Mouse (Mus musculus) cerebellum, postnatal 25 days (tissue): Measurements from ENCODE around the gene Cldn7.
"Not testable (repeated sequence)": the region's sequence is repeated elsewhere in the genome, so short reads cannot be mapped to it uniquely, and the experiment has no call there.

ENCODE experiments used
- DNase-seq, 2 experiments: peaks; one replicate each; pipeline ENCODE4 v3.0.0; 2021; ENCODE audit warnings: mixed read lengths in 2 of 2

Cldn7 gene

DNA sequence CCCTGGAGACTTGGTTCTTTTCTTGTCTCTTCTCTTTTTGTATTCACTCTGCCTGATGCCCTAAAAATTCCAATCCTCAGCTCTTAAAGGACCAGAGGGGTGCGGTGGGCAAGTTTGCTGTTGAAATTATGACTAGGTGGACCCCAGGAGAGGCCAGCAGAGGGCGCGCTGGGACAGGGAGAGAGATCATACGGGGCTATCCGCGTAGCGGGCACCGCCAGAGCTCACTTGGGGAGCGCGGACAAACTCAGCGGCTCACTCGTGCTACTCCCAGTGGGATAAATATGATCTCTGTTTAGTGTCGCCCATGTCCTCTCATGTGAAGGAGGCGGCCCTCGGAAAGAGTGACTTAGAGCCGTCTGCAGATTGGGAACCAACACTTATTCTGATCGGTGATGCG lies 30.4 kb upstream of the Cldn7 start:
- peak; percentile 93 to 97 for DNase-seq

DNA sequence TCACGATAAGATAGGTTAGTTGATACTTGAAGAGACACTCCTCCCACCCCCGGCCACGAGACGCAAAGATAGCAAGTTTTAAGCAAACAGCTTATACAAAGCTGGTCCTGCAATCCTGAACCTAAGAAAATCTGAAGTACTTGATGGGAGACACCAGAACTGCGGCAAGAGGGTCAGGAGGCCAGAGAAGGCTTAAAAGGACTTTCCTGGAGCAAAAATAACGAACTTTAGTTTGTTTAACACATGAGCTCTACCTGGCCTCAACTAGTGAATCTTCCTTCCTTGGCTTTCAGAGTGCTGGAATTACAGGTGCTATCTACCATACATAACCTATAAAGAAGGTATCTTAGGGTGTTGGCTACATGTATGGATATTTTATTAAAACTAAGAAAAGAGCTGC lies 29.9 kb upstream of the Cldn7 start:
- no peak for DNase-seq

DNA sequence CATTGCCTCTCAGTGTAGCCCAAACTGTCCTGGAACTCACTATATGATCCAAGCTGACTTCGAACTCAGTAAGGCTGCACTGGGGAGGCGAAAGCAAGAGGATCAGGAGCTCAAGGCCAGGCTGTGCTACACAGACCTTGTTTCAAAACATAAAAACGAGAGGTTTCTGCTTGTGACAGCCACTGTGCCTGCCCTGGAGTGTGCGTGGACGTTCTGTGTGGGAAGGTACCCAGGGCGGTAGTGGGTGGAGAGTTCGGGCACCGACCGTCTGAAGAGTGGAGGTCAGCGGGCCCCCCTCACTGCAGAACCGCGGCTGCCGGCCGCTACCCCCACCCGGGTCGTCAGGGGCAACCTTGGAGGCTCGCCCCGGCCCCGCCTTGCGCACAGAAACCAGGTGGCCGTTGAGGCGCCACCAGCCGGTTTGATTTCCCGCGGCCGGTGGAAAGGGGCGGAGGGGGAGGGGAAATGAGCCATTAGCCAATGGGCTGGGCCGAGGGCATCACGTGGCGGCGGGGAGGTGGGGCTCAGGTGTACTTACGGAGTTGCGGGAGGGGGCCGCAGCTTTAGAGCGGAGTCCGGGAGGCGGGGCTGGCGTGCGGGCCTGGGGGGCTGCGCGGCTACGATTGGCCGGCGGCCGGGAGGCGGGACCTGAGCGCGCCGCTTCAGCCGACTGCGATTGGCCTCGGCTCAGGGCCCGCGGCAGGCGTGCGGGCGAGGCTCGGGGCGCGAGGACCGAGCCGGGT lies 29.3 kb upstream of the Cldn7 start, which contains the start of gene Ybx2:
Gene Ybx2, plus strand, starts transcription at position 660 of the 743 bp plus-strand sequence.
- DNase-seq: peak; percentile 93 to 98

DNA sequence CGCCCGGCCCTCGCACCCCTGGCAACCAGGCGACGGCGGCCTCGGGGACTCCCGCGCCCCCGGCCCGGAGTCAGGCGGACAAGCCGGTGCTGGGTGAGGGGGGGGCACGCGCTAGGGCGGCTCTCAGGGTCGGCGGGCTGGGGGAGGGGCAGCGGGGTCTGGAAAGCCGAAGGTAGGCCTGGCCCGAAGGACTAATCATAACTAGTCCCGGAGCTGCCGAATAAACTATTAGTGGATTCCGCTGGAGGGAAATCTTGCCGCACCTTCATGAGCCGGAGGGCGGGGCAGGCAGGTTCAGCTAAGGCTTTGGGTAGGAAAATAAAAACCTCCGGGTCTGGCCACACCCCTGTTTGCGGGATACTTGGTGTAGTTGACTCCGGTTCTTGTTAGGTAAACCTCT lies 28.4 kb upstream of the Cldn7 start:
- DNase-seq: peak in 1 of 2 experiments; percentile 59

DNA sequence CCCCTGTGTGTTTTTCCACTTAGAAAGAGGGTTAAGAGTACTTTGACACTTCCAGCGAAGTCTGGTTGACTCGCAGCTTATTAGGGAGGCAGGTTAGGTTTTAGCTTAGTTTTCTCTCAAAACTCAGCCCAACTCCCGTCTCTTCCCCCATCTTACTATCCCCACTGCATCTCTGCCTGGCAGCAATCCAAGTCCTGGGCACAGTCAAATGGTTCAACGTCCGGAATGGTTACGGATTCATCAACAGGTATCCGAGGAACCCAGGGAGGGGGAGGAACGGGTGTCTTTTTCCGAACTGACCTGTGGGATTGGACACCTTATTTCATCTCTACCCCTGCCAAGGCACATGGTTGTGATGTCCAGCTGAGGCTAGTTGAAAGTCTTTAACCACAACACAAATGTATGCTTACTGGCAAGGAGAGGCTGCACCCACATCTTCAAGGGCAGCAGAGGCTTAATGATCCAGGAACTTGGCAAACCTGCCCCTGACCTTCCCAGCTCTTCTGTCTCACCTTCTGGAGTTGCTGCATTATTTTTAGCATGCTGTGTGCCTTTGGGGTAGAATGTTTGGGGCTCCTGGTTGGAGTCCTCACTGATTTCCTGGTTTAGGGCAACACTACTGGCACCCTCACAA lies 27.7 kb upstream of the Cldn7 start:
- DNase-seq: peak in 1 of 2 experiments; percentile 43

DNA sequence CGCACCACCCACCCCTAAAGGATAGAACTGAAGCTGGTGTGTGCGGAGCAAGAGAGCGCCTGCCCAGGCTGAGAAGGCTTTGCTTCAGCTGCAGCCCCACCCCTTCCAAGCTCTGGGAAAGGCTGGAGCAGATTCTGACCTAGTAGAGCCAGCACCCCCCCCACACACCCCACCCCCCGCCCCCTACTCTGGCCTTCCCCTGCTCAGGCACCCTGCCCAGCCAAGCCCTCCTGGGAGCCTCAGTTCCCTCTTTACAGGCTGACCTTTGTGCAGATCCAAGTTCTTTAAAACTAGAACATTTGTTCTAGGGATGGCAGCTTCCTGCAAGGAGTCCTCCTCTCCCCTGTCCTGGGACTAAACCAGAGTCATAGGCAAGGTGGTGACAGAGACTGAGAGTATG lies 27.2 kb upstream of the Cldn7 start:
- DNase-seq: no peak

GRCm38 (mm10) chr11:69937834-69938233 lies 26.7 kb upstream of the Cldn7 start:
- no peak for DNase-seq

DNA sequence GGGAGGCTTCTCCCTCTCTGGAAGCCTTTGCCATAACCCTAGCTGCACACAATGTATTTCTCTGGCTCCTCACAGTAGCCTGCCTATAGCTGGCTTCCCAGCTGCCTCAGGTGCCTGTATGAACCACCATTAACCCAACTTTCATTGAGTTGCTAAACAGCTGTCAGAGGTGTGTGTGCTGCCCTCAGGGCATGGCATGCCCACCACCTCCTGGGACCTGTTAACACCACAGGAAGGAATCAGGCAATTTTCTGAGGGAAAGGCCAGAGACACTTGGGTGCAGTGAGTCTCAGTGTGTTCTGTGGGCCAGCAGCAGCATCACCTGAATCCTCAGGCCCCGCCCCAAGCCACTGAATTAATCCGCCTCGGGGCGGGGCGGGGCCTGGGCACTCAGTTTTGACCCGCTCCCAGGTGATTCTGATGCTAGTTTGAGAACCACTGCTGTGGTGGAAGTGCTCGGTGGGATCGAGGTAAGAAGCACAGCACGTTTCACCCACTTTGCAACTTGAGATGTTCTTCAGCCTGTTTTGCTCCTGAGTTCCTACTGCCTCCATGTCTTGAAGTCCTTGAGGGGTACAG lies 26.1 kb upstream of the Cldn7 start:
- no peak for DNase-seq

- no peak for DNase-seq
Observed at GRCm38 (mm10) chr11:69939181-69939580, 25.4 kb upstream of the Cldn7 start.

GRCm38 (mm10) chr11:69939731-69940130 lies 24.8 kb upstream of the Cldn7 start:
- DNase-seq: no peak

DNA sequence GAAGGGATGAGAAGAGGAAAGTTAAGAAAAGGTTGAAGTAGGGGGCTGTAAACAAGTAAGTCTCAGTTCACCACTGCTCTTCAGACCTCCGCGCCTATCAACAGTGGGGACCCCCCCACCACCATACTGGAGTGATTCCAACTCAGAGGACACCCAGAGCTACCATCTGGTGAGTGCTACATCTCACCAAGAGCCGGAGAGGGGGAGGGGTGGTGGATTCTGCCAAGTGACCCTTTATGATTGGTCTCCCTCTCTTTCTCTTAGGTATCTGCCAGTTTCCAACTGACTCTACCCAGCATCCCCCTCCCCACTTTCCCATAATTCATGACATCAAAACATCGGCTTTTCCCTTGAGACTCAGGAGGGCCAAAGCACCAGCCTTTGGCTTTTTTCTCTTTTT lies 23.6 kb upstream of the Cldn7 start:
- peak in 1 of 2 experiments; percentile 34 for DNase-seq

- DNase-seq: no peak
Observed at GRCm38 (mm10) chr11:69945216-69945615, 19.4 kb upstream of the Cldn7 start.

DNA sequence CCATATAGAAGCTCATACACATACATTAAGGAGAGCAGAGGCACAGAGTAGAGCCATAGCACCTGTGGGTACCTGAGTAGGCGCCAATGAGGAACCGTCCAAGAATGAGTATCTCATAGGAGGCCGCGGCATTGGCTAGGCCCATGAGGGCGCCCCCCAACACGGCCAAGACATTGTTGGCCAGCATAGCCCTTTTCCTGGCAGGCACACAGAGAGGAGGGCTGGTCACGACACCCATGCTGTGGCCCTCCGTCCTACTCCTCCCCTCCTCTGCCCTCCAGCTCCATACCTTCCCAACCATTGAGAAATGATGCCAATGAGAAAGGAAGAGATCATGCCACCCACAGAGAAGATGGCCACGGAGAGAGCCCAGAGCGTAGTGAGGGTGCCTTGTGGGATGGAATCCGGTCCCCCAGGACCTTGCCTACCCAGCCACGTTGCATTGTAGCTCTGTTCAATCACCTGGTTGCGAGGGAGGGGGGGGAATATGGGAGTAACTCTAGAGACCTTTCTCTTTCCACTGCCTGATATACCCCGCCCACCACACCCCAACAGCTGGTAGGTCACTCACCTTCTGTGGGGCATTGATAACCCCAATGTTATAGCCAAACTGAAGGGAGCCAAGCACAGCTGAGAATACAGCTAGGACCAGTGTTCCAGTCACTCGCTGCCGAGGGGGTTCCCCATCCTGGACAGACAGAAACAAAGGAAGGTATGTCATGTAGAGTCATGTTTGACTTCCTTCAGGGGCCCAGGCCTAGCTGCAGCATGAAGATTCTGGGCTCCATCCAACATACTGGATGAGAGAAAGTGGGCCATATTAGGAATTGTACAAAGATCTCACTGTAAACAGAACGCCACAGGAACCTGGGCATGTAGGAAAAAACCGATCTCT lies 18.3 kb upstream of the Cldn7 start:
- no peak for DNase-seq

GRCm38 (mm10) chr11:69947337-69948065 lies 17.1 kb upstream of the Cldn7 start:
- DNase-seq: peak in 1 of 2 experiments; percentile 31

DNA sequence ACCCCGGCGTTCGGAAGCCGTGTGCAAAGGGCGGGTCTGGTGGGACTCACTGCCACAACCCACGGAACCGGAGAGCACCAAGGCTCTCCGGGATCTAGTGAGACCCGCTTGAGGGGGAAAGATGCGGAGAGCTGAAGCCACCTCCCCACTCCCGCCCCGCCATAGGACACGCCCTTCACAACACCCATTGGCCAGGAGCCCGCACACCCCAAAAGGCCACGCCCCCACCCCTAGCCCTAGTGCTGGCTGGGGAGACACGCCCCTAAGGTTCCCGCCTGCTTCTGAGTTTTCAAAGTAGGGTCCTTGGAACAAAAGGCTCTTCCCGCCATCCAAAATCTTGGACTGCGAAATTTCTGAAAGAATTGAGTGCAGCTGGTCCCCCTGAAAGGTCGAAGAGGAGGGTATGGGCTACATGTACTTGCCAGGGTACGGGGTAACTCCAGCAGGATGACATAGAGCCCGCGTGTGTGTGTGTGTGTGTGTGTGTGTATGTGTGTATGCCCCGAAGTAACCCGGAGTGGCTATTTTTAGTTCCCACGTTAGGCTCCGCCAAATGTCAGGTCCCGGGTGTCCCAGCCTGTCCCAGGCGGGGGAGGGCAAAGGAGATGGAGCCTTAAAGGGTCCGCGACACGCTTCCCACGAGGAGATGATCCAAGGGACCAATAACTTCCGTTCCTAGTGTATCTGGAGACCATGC lies 16.4 kb upstream of the Cldn7 start, which contains the start of gene Slc2a4:
Gene Slc2a4, minus strand, starts transcription at position 123 of the 697 bp plus-strand sequence.
- DNase-seq: peak; percentile 60 to 80

- peak; percentile 84 to 89 for DNase-seq
Observed at GRCm38 (mm10) chr11:69948763-69949150, 15.8 kb upstream of the Cldn7 start.

DNA sequence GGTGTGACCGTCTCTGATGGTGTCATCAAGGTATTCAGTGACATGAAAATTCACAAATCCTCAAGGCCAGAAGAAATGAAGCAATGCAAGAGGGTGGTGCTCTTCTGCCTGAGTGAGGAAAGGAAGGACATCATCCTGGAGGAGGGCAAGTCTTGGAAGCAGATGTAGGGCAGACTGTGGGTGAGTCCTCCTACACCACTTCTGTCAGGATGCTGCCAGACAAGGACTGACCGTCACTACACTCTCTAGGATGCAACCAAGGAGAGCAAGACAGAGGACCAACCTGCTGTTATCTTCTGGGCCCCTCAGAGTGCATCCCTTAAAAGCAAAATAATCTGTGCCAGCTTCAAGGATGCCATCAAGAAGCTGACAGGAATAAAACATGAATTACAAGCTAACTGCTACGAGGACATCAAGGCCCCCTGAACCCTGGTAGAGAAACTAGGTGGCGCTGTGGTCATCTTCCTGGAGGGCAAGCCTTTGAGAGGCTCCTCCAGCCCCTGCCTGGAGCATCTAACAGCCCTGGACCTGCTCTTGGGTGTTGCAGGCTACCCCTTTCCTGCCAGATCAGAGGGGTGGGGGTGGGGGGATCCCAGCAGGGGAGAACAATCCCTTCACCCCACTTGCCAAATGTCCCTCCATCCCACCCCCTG lies 13.6 kb upstream of the Cldn7 start:
- DNase-seq: no peak

DNA sequence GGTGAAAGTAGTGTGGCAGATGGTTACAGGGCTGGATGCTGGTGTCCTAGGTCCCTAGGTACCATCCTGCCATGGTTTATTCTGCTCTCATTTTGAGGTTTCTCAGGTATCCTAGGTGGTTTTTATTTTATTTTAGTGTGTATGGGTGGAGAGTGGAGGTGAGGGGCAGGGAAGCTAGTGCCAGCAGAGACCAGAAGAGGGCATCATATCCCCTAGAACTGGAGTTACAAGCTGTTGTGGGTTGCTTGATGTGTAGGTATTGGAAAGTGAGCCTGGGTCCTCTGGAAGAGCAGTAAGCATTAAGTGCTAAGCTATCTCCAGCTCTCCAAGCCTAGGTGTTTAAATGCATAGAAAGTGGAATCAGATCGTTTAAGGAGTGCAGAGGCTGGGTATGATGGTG lies 12.3 kb upstream of the Cldn7 start:
- DNase-seq: no peak

- no peak for DNase-seq
Observed at GRCm38 (mm10) chr11:69953267-69953915, 11.2 kb upstream of the Cldn7 start.

- not testable (repeated sequence) for DNase-seq
Observed at GRCm38 (mm10) chr11:69955618-69956017, 9.0 kb upstream of the Cldn7 start.
